Mouse (Mus musculus): Measurements from ENCODE around the gene Ccdc162.

The Ccdc162 gene

GRCm38 (mm10) chr10:41509160-41509559, 207.3 kb downstream of the Ccdc162 start:
- CTCF ChIA-PET = interaction anchor here (0.6 to 1.8 kb wide), 16 partner anchors 8 to 786 kb away, joined by 3 to 13 read pairs (median 4); partner anchors contain the start of gene Cd164 (in 1 of the 4)
- POLR2A ChIA-PET = interaction anchor here in 3 of 4 experiments (0.9 to 2.6 kb wide), 6 partner anchors 10 to 174 kb away, joined by 4 to 14 read pairs (median 8); partner anchors contain the start of gene Cd164 (in 3 of the 3)

- POLR2A ChIA-PET = interaction anchor here (0.6 to 8.1 kb wide), 23 partner anchors 13 to 1165 kb away, joined by 3 to 65 read pairs (median 6); partner anchors contain the start of genes Cd164 (in 3 of the 4) and Zbtb24 (in 3 of the 4)
- CTCF ChIA-PET = interaction anchor here (0.6 to 4.3 kb wide), 40 partner anchors 13 to 792 kb away, joined by 3 to 48 read pairs (median 5); partner anchors contain the start of genes Cd164 (in 2 of the 4) and Ak9 (in 1 of the 4)
Observed at GRCm38 (mm10) chr10:41505446-41505845, 211.0 kb downstream of the Ccdc162 start.

GRCm38 (mm10) chr10:41504996-41505395, 211.4 kb downstream of the Ccdc162 start:
- POLR2A ChIA-PET = interaction anchor here in 3 of 4 experiments (0.6 to 8.1 kb wide), 22 partner anchors 10 to 225 kb away, joined by 3 to 65 read pairs (median 4); partner anchors contain the start of genes Cd164 (in 3 of the 3) and Zbtb24 (in 3 of the 3)

GRCm38 (mm10) chr10:41500941-41501340, 215.5 kb downstream of the Ccdc162 start:
- POLR2A ChIA-PET = interaction anchor here in 3 of 4 experiments (0.5 to 8.1 kb wide), 27 partner anchors 11 to 828 kb away, joined by 3 to 65 read pairs (median 4); partner anchors contain the start of genes Cd164 (in 2 of the 3), Ppil6 (in 2 of the 3), Smpd2 (in 2 of the 3) and Zbtb24 (in 2 of the 3)
- CTCF ChIA-PET = interaction anchor here in 3 of 4 experiments (1.2 to 1.6 kb wide), 4 partner anchors 9 to 182 kb away, joined by 3 to 5 read pairs (median 3); no protein-coding TSS in a partner anchor

More at GRCm38 (mm10) chr10:41504996-41505395, 211.4 kb downstream of the Ccdc162 start:
- CTCF ChIA-PET = interaction anchor here (0.6 to 4.3 kb wide), 34 partner anchors 13 to 601 kb away, joined by 3 to 48 read pairs (median 5); partner anchors contain the start of genes Cd164 (in 2 of the 4) and Ak9 (in 1 of the 4)

GRCm38 (mm10) chr10:41491111-41491510, 225.3 kb downstream of the Ccdc162 start:
- ChIA-PET CTCF (interaction anchor here in 1 of 4 experiments (0.6 kb wide), 1 partner anchor 199 kb away, joined by 4 read pairs; no protein-coding TSS in a partner anchor), POLR2A (interaction anchor here in 2 of 4 experiments (0.6 to 6.5 kb wide), 15 partner anchors 10 to 543 kb away, joined by 3 to 45 read pairs (median 5); partner anchors contain the start of genes Cd164 (in 1 of the 2), Mical1 (in 1 of the 2) and Zbtb24 (in 1 of the 2))

GRCm38 (mm10) chr10:41490518-41490873, 225.9 kb downstream of the Ccdc162 start:
- ChIA-PET CTCF (interaction anchor here in 1 of 4 experiments (1.1 to 1.9 kb wide), 2 partner anchors 13 to 56 kb away, joined by 3 to 8 read pairs; no protein-coding TSS in a partner anchor), POLR2A (interaction anchor here in 3 of 4 experiments (0.6 to 6.5 kb wide), 32 partner anchors 9 to 187 kb away, joined by 3 to 45 read pairs (median 4); partner anchors contain the start of genes Zbtb24 (in 3 of the 3), Mical1 (in 2 of the 3), Ak9 (in 1 of the 3) and Cd164 (in 1 of the 3))

GRCm38 (mm10) chr10:41489708-41490517, 226.5 kb downstream of the Ccdc162 start, which contains the start of the genes Smpd2 and Ppil6:
TSS of gene Smpd2 (minus strand) at chr10:41490369.
TSS of gene Ppil6 (plus strand) at chr10:41490439.
- ChIA-PET CTCF (interaction anchor here in 2 of 4 experiments (0.5 to 1.9 kb wide), 4 partner anchors 12 to 1089 kb away, joined by 3 to 8 read pairs (median 3); no protein-coding TSS in a partner anchor), POLR2A (interaction anchor here (0.5 to 6.5 kb wide), 38 partner anchors 8 to 1421 kb away, joined by 3 to 45 read pairs (median 4); partner anchors contain the start of genes Zbtb24 (in 3 of the 4), Mical1 (in 2 of the 4), Ak9 (in 1 of the 4) and Cd164 (in 1 of the 4))

GRCm38 (mm10) chr10:41489294-41489693, 227.1 kb downstream of the Ccdc162 start:
- CTCF ChIA-PET = interaction anchor here in 2 of 4 experiments (0.5 to 1.9 kb wide), 4 partner anchors 12 to 1089 kb away, joined by 3 to 8 read pairs (median 3); no protein-coding TSS in a partner anchor
- POLR2A ChIA-PET = interaction anchor here in 3 of 4 experiments (0.5 to 6.5 kb wide), 30 partner anchors 8 to 396 kb away, joined by 3 to 45 read pairs (median 4); partner anchors contain the start of genes Zbtb24 (in 3 of the 3), Mical1 (in 2 of the 3), Ak9 (in 1 of the 3) and Cd164 (in 1 of the 3)

GRCm38 (mm10) chr10:41488877-41489276, 227.6 kb downstream of the Ccdc162 start:
- POLR2A ChIA-PET = interaction anchor here in 3 of 4 experiments (0.6 to 6.5 kb wide), 19 partner anchors 8 to 222 kb away, joined by 3 to 45 read pairs (median 5); partner anchors contain the start of genes Zbtb24 (in 3 of the 3) and Mical1 (in 1 of the 3)
- CTCF ChIA-PET = interaction anchor here in 1 of 4 experiments (1.9 kb wide), 1 partner anchor 11 kb away, joined by 8 read pairs; no protein-coding TSS in a partner anchor
